Mouse (Mus musculus): ENCODE results near the gene BC049715. TPM values are rescaled to one million over a fixed set of nuclear protein-coding genes. Genes with fewer than 3 reads are reported as not detected.
A peak's percentile ranks its signal among the peaks of the same experiment; 100 is the strongest.
"Not testable (repeated sequence)": the region's sequence is repeated elsewhere in the genome, so short reads cannot be mapped to it uniquely, and the experiment has no call there.

The BC049715 gene
- 1 to 10 TPM in 1 of 3 experiments, under 1 TPM in 2; 0.44 to 2.3 (median 0.62) TPM for polyA plus RNA-seq (2017; shearing (Covaris generic))

- no peak for ATAC-seq
Measured at GRCm38 (mm10) chr6:136827516-136827880, at the start of gene BC049715. Gene BC049715, plus strand, starts transcription at chr6:136827626.

- ATAC-seq: no peak
Measured at GRCm38 (mm10) chr6:136781377-136781986, 45.9 kb upstream of the BC049715 start, which contains the start of gene Gucy2c. Gene Gucy2c, minus strand, starts transcription at chr6:136781765.

- ATAC-seq: no peak
Measured at GRCm38 (mm10) chr6:136782146-136782545, 45.3 kb upstream of the BC049715 start.

- ATAC-seq: no peak
Measured at GRCm38 (mm10) chr6:136782761-136783160, 44.7 kb upstream of the BC049715 start.

- no peak for ATAC-seq
Measured at GRCm38 (mm10) chr6:136789391-136789971, 37.9 kb upstream of the BC049715 start.

- no peak for ATAC-seq
Measured at GRCm38 (mm10) chr6:136792884-136793758, 34.3 kb upstream of the BC049715 start.

GRCm38 (mm10) chr6:136793831-136794525 lies 33.4 kb upstream of the BC049715 start:
- no peak for ATAC-seq

- ATAC-seq: no peak
Measured at GRCm38 (mm10) chr6:136795110-136795509, 32.3 kb upstream of the BC049715 start.

- no peak for ATAC-seq
Measured at GRCm38 (mm10) chr6:136795850-136796249, 31.6 kb upstream of the BC049715 start.

- ATAC-seq: not testable (repeated sequence)
Measured at GRCm38 (mm10) chr6:136797874-136798693, 29.3 kb upstream of the BC049715 start.

- ATAC-seq: no peak
Measured at GRCm38 (mm10) chr6:136800710-136801109, 26.7 kb upstream of the BC049715 start.

GRCm38 (mm10) chr6:136801274-136801673 lies 26.2 kb upstream of the BC049715 start:
- no peak for ATAC-seq

- no peak for ATAC-seq
Measured at GRCm38 (mm10) chr6:136803093-136803738, 24.2 kb upstream of the BC049715 start.

- ATAC-seq: peak; percentile 64
Measured at GRCm38 (mm10) chr6:136803739-136804633, 23.4 kb upstream of the BC049715 start, which contains the start of gene Hist4h4. Gene Hist4h4, minus strand, starts transcription at chr6:136804415.

GRCm38 (mm10) chr6:136804705-136805408 lies 22.6 kb upstream of the BC049715 start:
- peak; percentile 2 for ATAC-seq

GRCm38 (mm10) chr6:136805409-136805775 lies 22.0 kb upstream of the BC049715 start:
- no peak for ATAC-seq

GRCm38 (mm10) chr6:136806819-136807218 lies 20.6 kb upstream of the BC049715 start:
- ATAC-seq: no peak

GRCm38 (mm10) chr6:136807395-136808013 lies 19.9 kb upstream of the BC049715 start:
- ATAC-seq: no peak

GRCm38 (mm10) chr6:136808014-136808417 lies 19.4 kb upstream of the BC049715 start, which contains the start of gene H2afj:
Gene H2afj, plus strand, starts transcription at chr6:136808244.
- peak; percentile 67 for ATAC-seq
